Mouse (Mus musculus) kidney, adult 9 months (tissue): Measurements from ENCODE around the gene Ppara.
A peak's percentile ranks its signal among the peaks of the same experiment; 100 is the strongest.

Experiments used
- DNase-seq: peaks from one replicate; pipeline ENCODE4 v3.0.0; 2022

Ppara gene

GRCm38 (mm10) chr15:85765022-85765421 lies 30.2 kb downstream of the Ppara start:
- DNase-seq, result no peak

- no peak for DNase-seq
Observed at GRCm38 (mm10) chr15:85766677-85767076, 31.9 kb downstream of the Ppara start.

- DNase-seq, result no peak
Observed at GRCm38 (mm10) chr15:85768991-85769390, 34.2 kb downstream of the Ppara start.

GRCm38 (mm10) chr15:85771306-85772121 lies 36.7 kb downstream of the Ppara start:
- DNase-seq, result peak; percentile 92

GRCm38 (mm10) chr15:85772146-85772740 lies 37.5 kb downstream of the Ppara start:
- peak; percentile 78 for DNase-seq

- no peak for DNase-seq
Observed at GRCm38 (mm10) chr15:85774419-85774818, 39.6 kb downstream of the Ppara start.

- DNase-seq, result no peak
Observed at GRCm38 (mm10) chr15:85775001-85775400, 40.2 kb downstream of the Ppara start.

GRCm38 (mm10) chr15:85776241-85776640 lies 41.5 kb downstream of the Ppara start:
- DNase-seq, result no peak

- peak; percentile 92 for DNase-seq
Observed at GRCm38 (mm10) chr15:85776771-85777170, 42.0 kb downstream of the Ppara start.

- DNase-seq, result peak; percentile 75
Observed at GRCm38 (mm10) chr15:85778891-85779290, 44.1 kb downstream of the Ppara start.

- DNase-seq, result no peak
Observed at GRCm38 (mm10) chr15:85783146-85783545, 48.4 kb downstream of the Ppara start.

- DNase-seq, result no peak
Observed at GRCm38 (mm10) chr15:85784341-85784740, 49.6 kb downstream of the Ppara start.

GRCm38 (mm10) chr15:85786711-85787110 lies 51.9 kb downstream of the Ppara start:
- DNase-seq, result no peak

GRCm38 (mm10) chr15:85787482-85787881 lies 52.7 kb downstream of the Ppara start:
- DNase-seq, result no peak

GRCm38 (mm10) chr15:85788051-85788450 lies 53.3 kb downstream of the Ppara start:
- DNase-seq, result no peak

- DNase-seq, result peak; percentile 64
Observed at GRCm38 (mm10) chr15:85788633-85789032, 53.9 kb downstream of the Ppara start.

- no peak for DNase-seq
Observed at GRCm38 (mm10) chr15:85791449-85791848, 56.7 kb downstream of the Ppara start.

GRCm38 (mm10) chr15:85792819-85793218 lies 58.0 kb downstream of the Ppara start:
- no peak for DNase-seq

- no peak for DNase-seq
Observed at GRCm38 (mm10) chr15:85795516-85795915, 60.7 kb downstream of the Ppara start.

- DNase-seq, result no peak
Observed at GRCm38 (mm10) chr15:85798676-85799075, 63.9 kb downstream of the Ppara start.

GRCm38 (mm10) chr15:85802931-85803330 lies 68.1 kb downstream of the Ppara start:
- DNase-seq, result peak; percentile 50

- DNase-seq, result no peak
Observed at GRCm38 (mm10) chr15:85806886-85807285, 72.1 kb downstream of the Ppara start.

GRCm38 (mm10) chr15:85807404-85807803 lies 72.6 kb downstream of the Ppara start:
- DNase-seq, result no peak

- no peak for DNase-seq
Observed at GRCm38 (mm10) chr15:85808031-85808430, 73.2 kb downstream of the Ppara start.
